Mouse (Mus musculus) liver, embryonic 12.5 days (tissue): Measurements from ENCODE around the gene Pmvk. TPM values are rescaled to one million over a fixed set of nuclear protein-coding genes. Genes with fewer than 3 reads are reported as not detected.

ENCODE experiments used
- ATAC-seq: fragments of 200-750 bp; cut with Nextera tagmentation; 2 replicates; pipeline ENCODE4 v1.8.0; 2017; ENCODE audit warnings: moderate number of reproducible peaks, mild to moderate bottlenecking, moderate library complexity
- H3K27ac ChIP-seq: fragments of 300-500 bp; sonication (generic); 2 replicates; pipeline ENCODE4 v1.5.1; 2016; ENCODE audit warnings: mild to moderate bottlenecking
- H3K27me3 ChIP-seq: fragments of 300-500 bp; sonication (generic); replicated peaks from 2 replicates; pipeline ENCODE4 v1.6.1; 2016; ENCODE audit warnings: mild to moderate bottlenecking, moderate library complexity
- H3K36me3 ChIP-seq: fragments of 300-500 bp; sonication (generic); 2 replicates; pipeline ENCODE4 v1.6.1; 2016; ENCODE audit warnings: mild to moderate bottlenecking, moderate library complexity
- H3K4me1 ChIP-seq: fragments of 300-500 bp; sonication (generic); 2 replicates; pipeline ENCODE4 v1.6.1; 2016
- H3K4me2 ChIP-seq: fragments of 300-500 bp; sonication (generic); 2 replicates; pipeline ENCODE4 v1.6.1; 2016; ENCODE audit warnings: mild to moderate bottlenecking, moderate library complexity
- H3K4me3 ChIP-seq: fragments of 300-500 bp; sonication (generic); 2 replicates; pipeline ENCODE4 v1.5.1; 2016; ENCODE audit warnings: mild to moderate bottlenecking, moderate library complexity
- H3K9ac ChIP-seq: fragments of 300-500 bp; sonication (generic); 2 replicates; pipeline ENCODE4 v1.6.1; 2016; ENCODE audit warnings: mild to moderate bottlenecking, moderate library complexity
- H3K9me3 ChIP-seq: fragments of 300-500 bp; sonication (generic); replicated peaks from 2 replicates; pipeline ENCODE4 v1.6.1; 2016; ENCODE audit warnings: mild to moderate bottlenecking, moderate library complexity
- WGBS: fragments of 180-500 bp; shearing (Covaris S2); methylation state at CpG from one replicate; pipeline ENCODE4 v1.1.7; 2016; ENCODE audit not compliant: insufficient replicate concordance; 5-methylcytosine and 5-hydroxymethylcytosine counted together
- polyA plus RNA-seq: library from polyadenylated mRNA; unstranded; fragments of >200 nt; fragmentation: Nextera tagmentation; extraction: Ambion mirVana; gene quantifications from 2 replicates; pipeline ENCODE4 v1.2.1, GENCODE M21; 2016

Gene Pmvk
- polyA plus RNA-seq, 1 experiment from 2014 or later, result 39.1 TPM

DNA sequence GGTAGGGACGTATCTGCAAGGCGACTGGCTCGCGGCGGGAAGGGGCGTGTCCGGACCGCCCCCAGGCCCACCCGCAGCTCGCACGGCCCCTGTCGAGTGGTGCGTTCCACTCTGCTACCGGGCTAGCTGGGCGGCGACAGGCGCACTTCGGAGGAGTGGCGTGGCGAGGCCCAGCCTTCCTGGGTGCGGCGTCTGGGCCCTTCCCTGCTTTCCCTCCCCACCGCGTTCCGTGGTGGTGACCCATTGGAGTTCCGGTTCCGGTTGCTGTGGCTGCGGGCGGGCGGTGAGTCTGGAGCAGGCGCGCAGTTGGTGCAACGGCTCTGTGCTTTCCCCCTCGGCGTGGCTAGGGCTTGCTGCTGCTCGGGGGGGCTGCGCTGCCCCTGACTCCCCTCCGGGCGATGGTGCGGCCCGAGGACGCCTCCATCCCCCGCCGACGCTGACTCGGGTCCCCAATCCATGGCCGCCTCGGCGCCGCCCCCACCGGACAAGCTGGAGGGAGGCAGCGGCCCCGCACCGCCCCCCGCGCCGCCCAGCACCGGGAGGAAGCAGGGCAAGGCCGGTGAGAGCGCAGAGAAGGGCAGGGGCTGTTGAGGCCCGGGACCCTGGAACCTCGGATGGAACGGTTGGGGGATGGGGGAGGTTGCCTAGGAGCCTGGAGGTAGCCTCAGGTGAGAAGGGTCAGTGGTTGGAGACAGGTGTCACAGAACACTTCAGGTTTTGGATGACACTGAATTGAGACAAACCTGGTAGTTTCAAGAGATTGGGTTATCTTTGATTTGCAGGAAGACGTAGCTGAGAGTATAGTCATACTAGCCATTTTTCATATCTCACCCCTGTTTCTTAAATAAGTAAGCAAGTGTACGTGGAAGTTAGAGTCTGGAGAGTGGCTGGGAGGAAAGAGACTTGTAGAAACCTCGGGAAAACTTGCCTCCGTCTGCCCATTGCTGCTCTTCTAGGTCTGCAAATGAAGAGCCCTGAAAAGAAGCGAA, 23.9 kb upstream of the Pmvk start, which contains the start of gene Pygo2:
Pygo2 (plus strand) TSS at position 44 of the 989 bp plus-strand sequence.
- ATAC-seq, result peak; percentile 95
- Histone ChIP-seq H3K36me3 (peaks cover 74% of the 10 kb centered on the region), H3K27ac (peak within 1 kb of the TSS; percentile 89), H3K4me3 (peak within 1 kb of the TSS; percentile 94), H3K4me1 (peaks cover 55% of the 10 kb centered on the region), H3K4me2 (peak within 1 kb of the TSS; percentile 95), H3K27me3 (no peaks in the 10 kb centered on the region), H3K9me3 (no peaks in the 10 kb centered on the region), H3K9ac (peak within 1 kb of the TSS; percentile 94)
- WGBS, result 2% methylated on average over 68 of the region's 68 CpGs

- Histone ChIP-seq H3K4me2 (no peak overlapping the region), H3K9me3 (no peaks in the 10 kb centered on the region), H3K4me1 (peaks cover 53% of the 10 kb centered on the region), H3K36me3 (peaks cover 53% of the 10 kb centered on the region), H3K27me3 (no peaks in the 10 kb centered on the region), H3K9ac (no peak overlapping the region), H3K4me3 (no peak overlapping the region), H3K27ac (no peak overlapping the region)
- WGBS, result 80% methylated on average over 8 of the region's 8 CpGs
- ATAC-seq, result no peak
Observed at GRCm38 (mm10) chr3:89432606-89433005, 21.7 kb upstream of the Pmvk start.

GRCm38 (mm10) chr3:89434532-89434931, 19.8 kb upstream of the Pmvk start:
- no peak overlapping the region for H3K4me3 ChIP-seq
- H3K27me3 ChIP-seq, result no peaks in the 10 kb centered on the region
- peaks cover 59% of the 10 kb centered on the region for H3K4me1 ChIP-seq
- no peak overlapping the region for H3K9ac ChIP-seq
- H3K27ac ChIP-seq, result peak overlapping the region; percentile 28; the same call in 1 of the 2 replicates
- ATAC-seq, result no peak
- WGBS, result 73% methylated on average over 11 of the region's 11 CpGs
- H3K36me3 ChIP-seq, result peaks cover 38% of the 10 kb centered on the region
- no peak overlapping the region for H3K4me2 ChIP-seq
- H3K9me3 ChIP-seq, result no peaks in the 10 kb centered on the region

- Histone ChIP-seq H3K4me1 (peaks cover 54% of the 10 kb centered on the region), H3K27ac (peak overlapping the region; percentile 28; the same call in 1 of the 2 replicates), H3K9me3 (no peaks in the 10 kb centered on the region), H3K27me3 (no peaks in the 10 kb centered on the region), H3K4me2 (no peak overlapping the region), H3K9ac (no peak overlapping the region), H3K4me3 (no peak overlapping the region), H3K36me3 (peaks cover 38% of the 10 kb centered on the region)
- no peak for ATAC-seq
- WGBS, result 86% methylated on average over 7 of the region's 7 CpGs
Observed at GRCm38 (mm10) chr3:89435041-89435440, 19.3 kb upstream of the Pmvk start.

GRCm38 (mm10) chr3:89436176-89437113, 17.9 kb upstream of the Pmvk start, which contains the start of gene Pbxip1:
Gene Pbxip1 (plus strand): TSS chr3:89436706.
- peak within 1 kb of the TSS; percentile 65; the same call in 1 of the 2 replicates for H3K27ac ChIP-seq
- H3K4me2 ChIP-seq, result peak within 1 kb of the TSS; percentile 83
- no peaks in the 10 kb centered on the region for H3K27me3 ChIP-seq
- peak; percentile 81 for ATAC-seq
- WGBS, result 4% methylated on average over 16 of the region's 16 CpGs
- peaks cover 44% of the 10 kb centered on the region for H3K4me1 ChIP-seq
- H3K4me3 ChIP-seq, result peak within 1 kb of the TSS; percentile 64
- peaks cover 37% of the 10 kb centered on the region for H3K36me3 ChIP-seq
- no peaks in the 10 kb centered on the region for H3K9me3 ChIP-seq
- peak within 1 kb of the TSS; percentile 71 for H3K9ac ChIP-seq

- peaks cover 31% of the 10 kb centered on the region for H3K36me3 ChIP-seq
- peak overlapping the region; percentile 64 for H3K4me3 ChIP-seq
- H3K4me2 ChIP-seq, result peak overlapping the region; percentile 83
- no peaks in the 10 kb centered on the region for H3K9me3 ChIP-seq
- no peak for ATAC-seq
- peak overlapping the region; percentile 65; the same call in 1 of the 2 replicates for H3K27ac ChIP-seq
- peak overlapping the region; percentile 71 for H3K9ac ChIP-seq
- no peaks in the 10 kb centered on the region for H3K27me3 ChIP-seq
- H3K4me1 ChIP-seq, result peaks cover 36% of the 10 kb centered on the region
- 24% methylated on average over 5 of the region's 5 CpGs for WGBS
Observed at GRCm38 (mm10) chr3:89437269-89437668, 17.1 kb upstream of the Pmvk start.

GRCm38 (mm10) chr3:89440691-89441090, 13.7 kb upstream of the Pmvk start:
- Histone ChIP-seq H3K4me3 (no peak overlapping the region), H3K4me1 (peaks cover 24% of the 10 kb centered on the region)
- WGBS, result 84% methylated on average over 2 of the region's 2 CpGs

DNA sequence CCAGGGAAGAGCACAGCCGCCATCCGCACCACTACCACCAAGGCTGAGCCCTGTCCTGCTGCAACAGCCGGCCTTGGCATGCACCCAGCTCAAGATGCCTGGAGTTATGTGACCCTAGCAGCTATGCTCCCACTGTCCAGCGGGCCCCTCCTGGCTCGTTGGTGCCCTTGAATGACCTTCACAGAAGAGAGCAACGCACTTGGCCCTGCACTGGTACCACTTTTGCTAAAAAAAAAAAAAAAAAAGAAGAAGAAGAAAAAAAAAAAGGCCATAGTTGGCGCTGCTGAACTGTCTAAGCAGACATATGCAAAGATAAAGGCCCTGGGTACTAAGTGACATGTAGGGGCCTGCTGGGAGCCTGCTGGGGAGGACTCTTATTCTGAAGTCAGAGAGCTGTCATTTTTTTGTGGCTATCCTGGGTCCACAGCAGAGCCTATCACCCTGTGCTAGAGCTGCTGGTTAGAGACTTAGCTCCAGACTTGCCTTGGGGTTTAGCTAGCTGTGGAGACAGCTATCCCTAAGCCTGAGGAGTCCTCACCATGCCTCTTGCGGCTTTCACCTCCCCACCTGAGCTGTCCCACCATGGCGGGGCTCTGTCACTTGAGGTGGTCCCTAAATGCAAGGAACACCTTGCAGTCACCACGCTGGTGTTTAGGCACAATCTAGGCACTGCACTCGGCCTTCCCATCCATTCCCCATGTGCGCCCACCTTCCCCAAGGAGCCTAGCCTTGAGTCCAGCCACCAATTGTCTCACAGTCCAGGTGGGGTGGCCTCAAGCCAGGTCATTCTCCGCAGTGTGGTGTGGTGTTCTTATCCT, 5.4 kb upstream of the Pmvk start:
- no peaks in the 10 kb centered on the region for H3K9me3 ChIP-seq
- peak overlapping the region; percentile 53 for H3K27ac ChIP-seq
- H3K9ac ChIP-seq, result peak overlapping the region; percentile 46
- 0 out of 2 replicates have a peak overlapping the region, but pooled peaks have one; percentile 2 for H3K4me3 ChIP-seq
- H3K4me2 ChIP-seq, result peak overlapping the region; percentile 46
- ATAC-seq, result peak; percentile 82
- H3K4me1 ChIP-seq, result peaks cover 43% of the 10 kb centered on the region
- 30% methylated on average over 13 of the region's 13 CpGs for WGBS
- no peaks in the 10 kb centered on the region for H3K27me3 ChIP-seq
- peaks cover 22% of the 10 kb centered on the region for H3K36me3 ChIP-seq

More at GRCm38 (mm10) chr3:89440691-89441090, 13.7 kb upstream of the Pmvk start:
- H3K27ac ChIP-seq, result no peak overlapping the region
- no peak for ATAC-seq
- peaks cover 12% of the 10 kb centered on the region for H3K36me3 ChIP-seq
- H3K9ac ChIP-seq, result no peak overlapping the region
- H3K9me3 ChIP-seq, result no peaks in the 10 kb centered on the region
- H3K27me3 ChIP-seq, result no peaks in the 10 kb centered on the region
- no peak overlapping the region for H3K4me2 ChIP-seq

DNA sequence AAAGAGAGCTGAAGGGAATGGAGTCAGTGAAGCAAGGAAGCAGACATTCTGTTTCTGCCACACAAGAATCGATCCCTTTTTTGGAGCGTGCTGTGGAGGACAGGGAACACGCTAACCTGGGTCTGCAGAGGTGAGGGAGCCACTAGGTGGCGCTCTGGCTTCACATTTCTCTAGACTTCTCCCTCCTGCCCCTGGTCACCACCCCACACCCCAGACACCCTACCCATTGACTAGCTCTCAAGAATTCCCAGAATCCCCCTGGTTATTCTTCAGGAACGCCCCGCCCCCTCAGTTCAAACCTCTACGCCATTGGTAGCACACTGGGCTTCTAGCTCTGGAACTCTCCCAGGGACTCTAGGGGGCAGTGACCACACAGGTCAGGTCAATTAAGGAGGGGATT, 4.8 kb upstream of the Pmvk start:
- Histone ChIP-seq H3K27me3 (no peaks in the 10 kb centered on the region), H3K27ac (peak overlapping the region; percentile 53), H3K36me3 (peaks cover 22% of the 10 kb centered on the region), H3K4me2 (peak overlapping the region; percentile 46), H3K4me3 (0 out of 2 replicates have a peak overlapping the region, but pooled peaks have one; percentile 2), H3K9me3 (no peaks in the 10 kb centered on the region), H3K4me1 (peaks cover 45% of the 10 kb centered on the region), H3K9ac (peak overlapping the region; percentile 46)
- ATAC-seq, result peak; percentile 67
- 14% methylated on average over 7 of the region's 7 CpGs for WGBS

DNA sequence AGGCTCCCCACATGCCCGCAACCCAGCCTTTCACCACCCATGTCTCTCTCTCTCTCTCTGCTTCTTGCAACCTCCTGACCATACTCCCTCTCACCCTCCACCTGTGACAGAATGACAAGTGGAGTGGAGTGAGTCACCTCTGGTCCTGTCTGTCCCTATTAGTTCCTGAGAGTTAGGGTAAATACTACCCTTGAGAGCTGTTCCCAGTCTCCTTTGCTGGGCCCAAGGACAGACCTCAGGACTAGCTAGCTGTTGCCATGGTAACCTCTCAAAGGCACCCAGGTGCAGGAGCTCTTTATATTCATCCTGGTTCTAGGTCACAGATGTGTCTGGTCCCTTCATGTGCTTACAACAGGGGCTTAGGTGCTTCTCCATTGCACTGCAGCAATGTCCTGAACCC, 2.4 kb upstream of the Pmvk start:
- 71% methylated on average over 1 of the region's 1 CpGs for WGBS
- Histone ChIP-seq H3K27ac (no peak overlapping the region), H3K4me3 (no peak overlapping the region), H3K36me3 (0 out of 2 replicates have a peak, but pooled peaks cover 5% of the 10 kb centered on the region), H3K27me3 (no peaks in the 10 kb centered on the region), H3K9me3 (no peaks in the 10 kb centered on the region), H3K4me2 (no peak overlapping the region), H3K4me1 (peaks cover 54% of the 10 kb centered on the region), H3K9ac (no peak overlapping the region)
- no peak for ATAC-seq
